Mouse (Mus musculus): ENCODE results near the gene Tmem123.
A peak's percentile ranks its signal among the peaks of the same experiment; 100 is the strongest.

Tmem123 gene

GRCm38 (mm10) chr9:7828706-7829105 is 64.9 kb downstream of the Tmem123 start:
- no peak for DNase-seq (ENCODE audit: low spot score in 2 of 2)

- DNase-seq (ENCODE audit: low spot score in 2 of 2) = no peak
Measured at GRCm38 (mm10) chr9:7829531-7830528, 66.0 kb downstream of the Tmem123 start.

DNA sequence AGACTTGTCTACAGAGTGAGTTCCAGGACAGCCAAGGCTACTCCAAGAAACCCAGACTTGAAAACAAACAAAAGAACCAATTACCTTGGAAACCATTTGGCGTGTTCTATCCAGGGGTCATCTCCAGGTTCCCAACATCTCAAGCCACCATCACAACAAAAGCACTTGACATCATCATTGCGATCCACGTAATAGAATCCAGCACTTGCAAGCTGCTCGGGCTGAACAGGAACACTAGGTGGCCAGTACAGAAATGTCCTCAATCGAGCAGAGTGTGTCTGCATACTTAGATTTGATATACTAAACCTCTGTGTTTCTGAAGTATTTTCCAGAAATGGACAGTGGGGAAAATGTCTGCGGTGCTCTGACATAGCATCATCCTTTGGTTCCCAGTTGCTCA is 69.6 kb downstream of the Tmem123 start:
- DNase-seq (ENCODE audit: low spot score in 2 of 2) = no peak

GRCm38 (mm10) chr9:7835302-7835701 is 71.5 kb downstream of the Tmem123 start:
- DNase-seq (ENCODE audit: low spot score in 2 of 2) = no peak

GRCm38 (mm10) chr9:7836331-7836730 is 72.5 kb downstream of the Tmem123 start:
- DNase-seq (ENCODE audit: low spot score in 2 of 2) = peak in 1 of 2 experiments; percentile 48

DNA sequence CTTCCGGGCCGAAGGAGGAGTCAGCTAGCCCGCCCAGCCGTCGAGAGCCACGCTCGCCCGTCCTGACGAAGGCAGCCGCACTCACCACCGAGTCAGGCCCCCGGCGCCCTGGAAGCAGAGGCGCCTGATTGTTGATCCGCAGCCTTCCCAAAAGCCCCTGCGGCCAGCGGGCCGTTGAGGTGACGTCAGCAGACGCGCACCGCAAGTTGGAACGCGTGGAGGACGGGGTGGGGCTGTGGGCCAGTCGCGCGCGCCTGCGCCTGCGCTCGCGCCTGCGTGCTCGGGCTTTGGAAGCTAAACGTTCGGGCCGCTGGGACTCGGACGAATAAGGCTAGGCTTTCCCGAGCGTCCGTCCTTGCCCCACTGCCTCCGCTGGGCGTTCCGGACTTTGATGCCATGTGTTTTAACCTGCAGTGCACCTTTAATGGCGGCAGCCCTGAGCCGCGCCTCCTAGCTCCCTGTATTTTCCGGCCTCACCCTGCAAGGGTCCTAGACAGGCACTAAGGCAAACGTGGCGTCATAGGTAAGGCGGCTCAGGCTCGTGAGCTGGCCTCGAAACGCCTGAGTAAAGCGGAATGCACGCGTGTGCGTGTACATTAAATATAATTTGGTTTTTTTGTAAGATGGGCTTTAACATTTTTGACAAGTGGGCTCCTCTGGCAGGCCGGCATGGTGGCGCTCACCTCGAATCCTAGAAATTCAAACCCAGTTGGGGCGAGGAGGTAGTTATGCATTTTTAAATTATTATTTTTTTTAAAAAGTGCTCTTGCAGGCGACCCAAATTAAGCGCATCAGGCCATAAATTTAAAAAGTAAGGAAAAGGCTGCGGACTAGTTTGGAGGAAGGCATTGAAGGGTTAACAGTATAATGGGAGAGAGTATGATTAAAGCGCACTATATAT is 73.3 kb downstream of the Tmem123 start, which contains the start of gene Birc2:
TSS of gene Birc2 (minus strand) at position 160 of the 901 bp plus-strand sequence.
- DNase-seq (ENCODE audit: low spot score in 2 of 2) = peak; percentile 86 to 94

DNA sequence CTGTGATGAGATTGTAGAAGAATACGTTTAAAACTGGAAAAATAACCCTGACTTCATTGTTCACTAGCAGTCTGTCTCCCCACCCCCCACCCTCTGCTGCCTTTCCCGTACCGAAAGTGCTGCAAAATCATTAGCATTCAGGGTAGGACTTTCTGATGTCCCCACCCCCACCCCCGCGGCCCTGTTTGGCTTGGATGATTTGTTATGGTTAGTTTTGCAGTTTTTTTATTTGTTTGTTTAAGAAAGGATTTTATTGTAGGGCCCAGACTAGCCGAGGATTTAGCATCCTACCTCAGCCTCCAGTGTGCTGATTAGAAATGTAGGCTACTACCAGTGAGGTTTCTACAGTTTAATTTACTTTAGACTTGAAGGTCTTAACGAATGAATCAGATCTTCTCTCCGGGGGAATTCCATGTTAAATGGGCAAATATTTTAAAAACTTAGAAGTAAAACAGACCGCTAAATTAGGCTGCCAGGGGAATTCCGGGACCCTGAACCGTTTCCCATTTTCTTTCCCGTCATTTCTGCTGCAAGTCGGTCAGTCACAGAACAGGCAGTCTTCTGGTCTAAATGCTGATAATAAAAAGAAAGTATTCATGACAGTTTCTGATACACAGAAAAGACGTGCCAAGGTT is 74.1 kb downstream of the Tmem123 start:
- DNase-seq (ENCODE audit: low spot score in 2 of 2) = no peak

GRCm38 (mm10) chr9:7841221-7841620 is 77.4 kb downstream of the Tmem123 start:
- DNase-seq (ENCODE audit: low spot score in 2 of 2) = no peak
